Mouse (Mus musculus) frontal cortex, adult 2 months (tissue): ENCODE measurements around the gene Slc25a33. TPM values are rescaled to one million over a fixed set of nuclear protein-coding genes. Genes with fewer than 3 reads are reported as not detected.

Experiments
- DNase-seq, 2 experiments: peaks; one replicate each; pipeline ENCODE4 v3.0.0; 2022; ENCODE audit warnings: low spot score in 1 of 2; ENCODE audit errors: extremely low spot score in 1 of 2
- polyA plus RNA-seq: library from polyadenylated mRNA; depleted of rRNA; stranded (reverse); fragments of >200 nt; gene quantifications from 2 replicates; pipeline ENCODE4 v1.2.3, GENCODE M21; 2012; rRNA removed

The Slc25a33 gene
- polyA plus RNA-seq, 1 experiment: 36.5 TPM

DNA sequence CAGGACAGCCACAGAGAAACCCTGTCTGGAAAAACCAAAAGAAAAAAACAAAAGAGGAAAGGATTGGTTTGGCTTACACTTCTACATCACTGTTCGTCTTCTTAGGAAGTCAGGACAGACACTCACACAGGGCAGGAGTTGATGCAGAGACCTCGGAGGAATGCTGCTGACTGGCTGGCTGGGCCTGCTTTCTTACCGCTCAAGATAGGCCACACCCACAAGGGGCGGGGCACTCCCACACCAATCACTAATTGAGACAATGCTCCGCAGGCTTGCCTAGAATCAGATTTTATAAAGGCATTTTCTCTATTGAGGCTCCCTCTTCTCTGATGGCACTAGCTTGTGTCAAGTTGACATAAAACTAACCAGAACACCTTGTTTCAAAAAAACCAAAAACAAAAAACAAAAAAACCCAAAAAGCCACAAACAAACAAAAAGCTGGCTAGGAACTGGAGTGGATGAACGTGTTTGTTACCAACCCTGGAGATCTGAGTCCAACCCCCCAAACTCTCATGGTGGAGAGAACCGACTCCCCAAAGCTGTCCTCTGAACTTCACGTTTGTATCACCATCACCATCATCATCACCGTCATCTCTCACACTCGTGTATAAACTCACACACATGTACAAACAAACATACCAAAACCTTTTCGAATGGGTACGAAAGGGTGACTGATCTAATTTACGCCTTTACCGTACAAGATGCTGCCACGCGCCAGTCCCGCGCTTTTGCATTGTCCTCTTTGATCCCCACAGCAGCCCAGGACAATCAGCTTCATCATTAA is 72.5 kb downstream of the Slc25a33 start:
- no peak for DNase-seq

DNA sequence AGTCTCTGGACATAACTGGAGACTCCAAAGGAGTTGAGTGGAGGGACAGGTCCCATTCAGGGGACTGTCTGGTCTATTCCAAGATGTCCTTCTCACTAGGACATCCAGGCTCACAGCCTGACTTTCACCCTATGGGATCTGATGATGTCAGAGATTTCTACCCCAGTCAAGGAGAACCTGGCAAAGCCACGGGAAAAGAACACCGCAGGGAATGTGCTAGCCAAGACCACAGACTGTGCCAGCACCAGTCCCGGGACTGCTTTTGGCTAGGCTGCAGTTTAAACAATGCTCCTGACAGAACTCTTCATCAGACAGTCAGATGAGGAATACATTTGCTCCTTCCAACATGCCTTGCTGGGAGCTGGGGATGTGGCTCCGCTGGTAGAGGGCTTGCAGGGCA is 74.1 kb downstream of the Slc25a33 start:
- no peak for DNase-seq

DNA sequence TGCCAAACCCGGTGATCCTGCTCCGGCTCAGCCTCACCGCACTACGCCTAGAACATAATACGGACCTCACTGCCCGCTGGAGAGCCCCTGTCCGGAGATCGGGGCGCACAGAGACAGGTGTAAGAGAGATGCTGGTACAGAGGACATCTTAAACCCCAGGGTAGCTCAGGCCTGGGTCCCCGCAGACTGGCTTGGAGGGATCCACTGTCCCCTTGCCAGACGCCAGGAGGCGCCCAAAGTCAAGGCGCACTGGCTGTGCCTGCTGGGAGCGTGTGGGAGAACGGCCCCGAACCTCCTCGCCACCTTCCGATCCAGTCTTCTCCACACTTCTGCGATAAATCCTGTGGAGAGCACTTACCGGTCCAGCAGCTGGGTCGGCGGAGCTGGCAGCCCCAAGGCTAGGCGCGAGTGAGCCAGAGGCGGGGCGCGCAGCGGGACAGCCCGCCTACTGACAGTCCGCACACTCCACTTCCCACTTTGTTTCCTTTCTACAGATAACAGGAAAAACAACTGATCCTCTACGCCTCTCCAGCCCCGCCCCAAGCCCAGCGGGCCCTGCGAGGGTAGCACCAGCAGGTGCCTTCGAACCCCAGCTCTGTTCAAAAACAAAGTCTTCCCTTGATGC is 75.8 kb downstream of the Slc25a33 start:
- peak in 1 of 2 experiments; percentile 36 for DNase-seq

DNA sequence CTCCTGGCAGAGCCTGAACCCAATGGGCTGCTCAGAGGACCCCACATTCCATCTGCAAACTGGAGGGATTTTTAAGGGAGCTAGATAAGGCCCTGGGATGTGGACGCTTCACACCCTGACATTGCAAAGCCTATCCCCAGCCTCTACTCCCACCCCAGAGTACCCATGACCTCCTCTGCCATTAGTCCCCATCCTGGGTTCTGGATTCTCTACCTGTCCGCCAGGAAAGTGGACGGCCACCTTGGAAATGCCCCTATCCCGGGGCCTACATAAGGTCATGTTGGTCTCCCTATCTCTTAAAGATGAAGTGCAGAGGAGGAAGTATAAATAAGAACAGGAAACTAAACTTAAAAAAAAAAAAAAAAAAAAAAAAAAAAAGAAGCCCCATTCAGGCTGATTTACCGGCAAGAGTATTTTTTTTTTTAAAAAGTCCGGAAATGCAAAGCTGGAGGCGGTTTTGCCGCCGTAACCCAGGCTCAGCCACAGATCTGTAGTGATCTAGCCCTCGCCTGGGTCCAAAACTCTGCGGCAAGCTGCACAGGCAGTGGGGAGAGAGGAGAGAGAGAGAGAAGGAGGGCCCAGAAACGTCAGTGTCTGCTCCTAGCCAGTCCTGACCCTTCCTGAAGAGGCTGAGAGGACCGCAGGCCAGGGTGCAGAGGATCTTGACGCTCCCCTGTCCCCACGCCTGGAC is 76.4 kb downstream of the Slc25a33 start:
- DNase-seq: no peak

DNA sequence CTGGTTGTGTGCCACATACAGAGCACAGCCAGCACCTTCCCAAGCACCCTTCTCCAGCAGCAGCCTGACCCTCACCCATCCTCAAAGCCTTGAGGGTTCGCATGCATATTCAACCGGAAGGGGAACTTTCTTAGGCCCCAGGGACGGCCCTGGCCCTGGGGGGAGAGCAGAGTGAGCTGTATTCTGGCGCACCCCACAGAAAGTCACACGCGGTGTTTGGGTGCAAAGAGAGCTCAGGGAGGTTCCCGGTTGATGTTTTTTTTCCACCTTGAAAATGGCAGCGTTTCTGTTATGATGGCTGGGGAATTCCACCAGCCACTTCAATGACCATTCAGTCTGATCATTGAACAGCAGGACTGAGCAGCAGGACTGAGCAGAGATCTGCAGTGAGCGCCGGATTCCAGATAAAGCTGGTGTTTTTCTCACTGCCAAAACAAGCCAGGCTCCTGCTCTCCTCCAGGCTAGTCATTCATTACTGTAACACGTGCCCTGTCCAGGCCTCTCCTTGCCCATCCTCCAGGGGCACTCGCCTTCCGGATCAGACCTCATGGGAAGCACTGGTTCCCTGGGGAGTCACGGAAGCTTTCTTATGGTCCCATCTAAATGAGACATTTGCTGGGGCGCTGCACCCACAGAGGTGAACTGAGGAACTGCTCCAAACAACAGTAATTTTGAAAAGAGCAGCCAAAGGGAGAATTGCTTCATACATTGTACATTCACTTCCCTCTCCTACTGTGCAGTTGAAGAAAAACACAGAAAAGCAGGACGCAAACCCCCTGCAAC is 77.7 kb downstream of the Slc25a33 start:
- DNase-seq: no peak

Other genes starting within 250 kb of the Slc25a33 start
- gene Clstn1, start 187.8 kb downstream of the Slc25a33 start, polyA plus RNA-seq: 310 and 338 TPM in 2 replicates
- gene Pik3cd, start 71.7 kb downstream of the Slc25a33 start, polyA plus RNA-seq: 13.5 and 15.2 TPM in 2 replicates
- 78.2 and 79.6 TPM in 2 replicates for gene Tmem201, start 36.2 kb downstream of the Slc25a33 start, polyA plus RNA-seq
- gene Spsb1, start 180.8 kb upstream of the Slc25a33 start, polyA plus RNA-seq: 11.6 and 12.5 TPM in 2 replicates
- 4.4 and 5.7 TPM in 2 replicates for gene H6pd, start 234.7 kb upstream of the Slc25a33 start, polyA plus RNA-seq